Mouse (Mus musculus) liver, embryonic 16.5 days (tissue): ENCODE measurements around the gene Susd3. TPM values are rescaled to one million over a fixed set of nuclear protein-coding genes. Genes with fewer than 3 reads are reported as not detected.
A peak's percentile ranks its signal among the peaks of the same experiment; 100 is the strongest.

Source experiments
- ATAC-seq: fragments of 200-750 bp; cut with Nextera tagmentation; 2 replicates; pipeline ENCODE4 v1.8.0; 2017; ENCODE audit warnings: low read depth, mild to moderate bottlenecking, moderate number of reproducible peaks, moderate library complexity
- H3K27ac ChIP-seq: fragments of 300-500 bp; sonication (generic); 2 replicates; pipeline ENCODE4 v1.5.1; 2014; ENCODE audit warnings: mild to moderate bottlenecking, low read length
- H3K27me3 ChIP-seq: fragments of 300-500 bp; sonication (generic); 2 replicates; pipeline ENCODE4 v1.6.1; 2014; ENCODE audit warnings: low read depth, low read length, mixed read lengths; ENCODE audit not compliant: control insufficient read depth, insufficient read depth
- H3K36me3 ChIP-seq: fragments of 300-500 bp; sonication (generic); 2 replicates; pipeline ENCODE4 v1.6.1; 2014; ENCODE audit warnings: mild to moderate bottlenecking; ENCODE audit not compliant: control insufficient read depth, insufficient read depth
- H3K4me1 ChIP-seq: fragments of 300-500 bp; sonication (generic); 2 replicates; pipeline ENCODE4 v1.6.1; 2014; ENCODE audit warnings: low read depth, low read length, mixed read lengths; ENCODE audit not compliant: control insufficient read depth
- H3K4me2 ChIP-seq: fragments of 300-500 bp; sonication (generic); 2 replicates; pipeline ENCODE4 v1.6.1; 2014; ENCODE audit warnings: low read depth, low read length, mixed read lengths
- H3K4me3 ChIP-seq: fragments of 300-500 bp; sonication (generic); 2 replicates; pipeline ENCODE4 v1.5.1; 2014; ENCODE audit warnings: low read depth, mild to moderate bottlenecking, low read length
- H3K9ac ChIP-seq: fragments of 300-500 bp; sonication (generic); 2 replicates; pipeline ENCODE4 v1.6.1; 2014; ENCODE audit warnings: low read depth, low read length
- H3K9me3 ChIP-seq: fragments of 300-500 bp; sonication (generic); replicated peaks from 2 replicates; pipeline ENCODE4 v1.6.1; 2016; ENCODE audit warnings: low read length; ENCODE audit not compliant: control insufficient read depth
- WGBS: fragments of 180-500 bp; shearing (Covaris S2); extraction: QIAGEN DNeasy Blood & Tissue Kit; methylation state at CpG from one replicate; pipeline ENCODE4 v1.1.7; 2014; ENCODE audit not compliant: insufficient replicate concordance; 5-methylcytosine and 5-hydroxymethylcytosine counted together
- polyA plus RNA-seq: library from polyadenylated mRNA; unstranded; fragments of >200 nt; fragmentation: Nextera tagmentation; extraction: Ambion mirVana; gene quantifications from 2 replicates; pipeline ENCODE4 v1.2.1, GENCODE M21; 2015

The Susd3 gene
- polyA plus RNA-seq, 1 experiment from 2014 or later = 2.0 TPM

DNA sequence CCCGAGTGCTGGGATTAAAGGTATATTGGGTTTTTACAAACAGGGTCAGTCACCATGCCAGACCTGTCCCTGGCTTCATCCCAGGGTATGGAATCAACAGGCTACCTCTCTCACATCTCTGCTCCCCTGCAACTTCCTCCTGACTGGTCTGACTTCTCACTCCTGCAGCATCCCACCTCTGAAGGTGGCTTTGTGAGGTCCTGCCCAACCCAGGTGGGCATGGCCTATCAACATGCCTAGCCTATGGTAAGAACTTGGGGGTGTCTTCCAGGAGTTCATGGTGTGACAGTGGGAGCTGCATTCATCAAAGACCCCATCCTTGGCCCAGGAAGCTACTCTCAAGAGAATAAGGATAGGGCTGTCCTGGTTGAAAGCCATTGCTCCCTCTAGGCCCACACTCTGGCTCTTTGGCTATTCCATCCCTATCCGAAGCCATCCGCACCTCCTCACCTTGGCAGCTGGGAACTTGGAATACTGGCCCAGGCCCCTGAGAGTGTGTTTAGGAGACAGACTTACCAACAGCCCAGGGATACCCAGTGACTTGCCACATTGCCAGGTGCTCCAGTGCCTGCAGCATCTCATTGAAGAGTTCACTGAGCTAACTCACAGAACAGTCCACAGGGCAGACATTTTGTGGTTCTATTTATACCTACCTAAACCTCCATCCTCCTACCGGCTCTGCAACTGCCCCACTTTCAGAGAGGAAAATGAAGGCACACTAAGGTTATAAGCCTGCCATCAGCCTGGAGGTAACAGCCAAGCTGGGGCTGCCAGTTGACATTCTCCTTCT is 35.6 kb downstream of the Susd3 start:
- WGBS = 64% methylated on average over 4 of the region's 4 CpGs

DNA sequence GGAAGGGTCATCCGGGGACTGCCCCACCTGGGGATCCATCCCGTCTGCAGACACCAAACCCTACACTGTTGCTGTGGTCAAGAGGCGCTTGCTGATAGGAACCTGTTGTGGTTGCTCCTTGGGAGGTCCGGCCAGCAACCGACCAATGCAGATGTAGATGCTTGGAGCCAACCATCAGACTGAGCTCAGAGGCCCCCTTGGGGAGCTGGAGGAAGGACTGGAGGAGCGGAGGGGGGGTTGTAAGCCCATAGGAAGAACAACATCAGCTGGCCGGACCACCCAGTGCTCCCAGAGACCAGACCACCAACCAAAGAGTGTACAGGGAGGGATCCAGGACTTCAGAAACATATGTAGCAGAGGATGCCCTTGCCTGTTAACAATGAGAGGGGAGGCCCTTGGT is 39.2 kb downstream of the Susd3 start:
- no peak overlapping the region for H3K4me3 ChIP-seq
- no peaks in the 10 kb centered on the region for H3K27me3 ChIP-seq
- H3K36me3 ChIP-seq = no peaks in the 10 kb centered on the region
- no peak for ATAC-seq
- 24% methylated on average over 7 of the region's 7 CpGs for WGBS
- H3K27ac ChIP-seq = no peak overlapping the region
- no peak overlapping the region for H3K4me2 ChIP-seq
- H3K4me1 ChIP-seq = peaks cover 4% of the 10 kb centered on the region; the same call in 1 of the 2 replicates
- H3K9ac ChIP-seq = no peak overlapping the region
- H3K9me3 ChIP-seq = no peaks in the 10 kb centered on the region

More for the DNA sequence above, 35.6 kb downstream of the Susd3 start:
- Histone ChIP-seq H3K4me3 (no peak overlapping the region), H3K9me3 (no peaks in the 10 kb centered on the region), H3K27me3 (no peaks in the 10 kb centered on the region), H3K9ac (no peak overlapping the region), H3K4me2 (no peak overlapping the region), H3K4me1 (peaks cover 14% of the 10 kb centered on the region), H3K27ac (no peak overlapping the region), H3K36me3 (no peaks in the 10 kb centered on the region)
- ATAC-seq = no peak

DNA sequence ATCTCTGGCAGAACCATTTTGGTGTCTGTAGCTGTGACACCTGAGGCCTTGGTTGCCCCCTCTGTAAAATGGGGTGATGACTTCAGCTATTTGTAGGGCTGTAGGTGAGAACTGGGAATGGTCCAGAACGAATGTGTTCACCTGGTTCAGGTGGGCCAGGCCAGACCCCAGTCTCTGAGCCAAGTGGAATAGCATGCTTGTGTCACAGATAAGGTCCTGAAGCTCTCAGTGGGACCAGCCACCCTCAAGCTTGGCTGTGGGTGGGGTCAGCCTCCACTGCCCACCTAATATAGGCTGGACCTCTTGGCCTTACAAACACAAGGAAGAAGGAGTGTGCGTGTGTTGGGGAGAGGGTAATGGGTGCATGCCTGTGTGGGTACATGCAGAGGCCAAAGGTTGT is 42.2 kb downstream of the Susd3 start:
- ATAC-seq = no peak
- no peaks in the 10 kb centered on the region; the same call in 1 of the 2 replicates for H3K4me1 ChIP-seq
- no peak overlapping the region for H3K9ac ChIP-seq
- H3K27me3 ChIP-seq = no peaks in the 10 kb centered on the region
- no peaks in the 10 kb centered on the region for H3K36me3 ChIP-seq
- 68% methylated on average over 2 of the region's 2 CpGs for WGBS
- H3K9me3 ChIP-seq = no peaks in the 10 kb centered on the region
- H3K27ac ChIP-seq = no peak overlapping the region
- no peak overlapping the region for H3K4me3 ChIP-seq
- H3K4me2 ChIP-seq = no peak overlapping the region

DNA sequence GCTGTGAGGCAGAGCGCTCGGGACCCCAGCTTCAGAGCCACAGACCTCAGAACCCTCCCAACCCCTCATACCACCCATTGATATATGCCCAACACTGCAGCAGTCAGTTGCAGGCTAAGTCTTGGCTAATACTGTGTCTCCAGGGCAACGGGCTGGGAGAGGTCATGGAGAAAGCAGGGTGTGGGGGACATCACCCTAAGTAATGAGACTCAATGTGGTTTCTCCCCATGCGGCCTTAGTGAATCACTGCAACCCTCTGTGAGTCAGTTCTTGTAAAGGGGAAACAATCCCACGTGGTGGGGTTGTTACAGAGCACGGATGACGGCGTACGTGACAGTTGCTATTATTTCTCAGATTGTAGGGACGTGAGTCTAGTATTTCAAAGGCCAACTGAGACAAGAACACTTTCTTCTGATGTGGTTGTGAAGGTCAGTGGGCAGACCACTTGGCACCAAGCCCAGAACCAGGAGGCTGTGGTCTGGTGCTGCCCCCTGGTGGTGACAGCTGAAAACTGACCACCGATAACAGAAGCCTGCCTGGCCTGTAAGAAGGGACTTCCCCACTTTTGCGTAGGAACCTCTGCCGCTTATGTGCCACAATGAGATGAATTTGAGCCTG is 43.0 kb downstream of the Susd3 start:
- H3K4me3 ChIP-seq = no peak overlapping the region
- H3K9ac ChIP-seq = no peak overlapping the region
- 44% methylated on average over 13 of the region's 13 CpGs for WGBS
- no peak overlapping the region for H3K4me2 ChIP-seq
- H3K27ac ChIP-seq = no peak overlapping the region
- ATAC-seq = 0 out of 2 replicates have a peak, but pooled peaks have one; percentile 23
- H3K9me3 ChIP-seq = no peaks in the 10 kb centered on the region
- H3K27me3 ChIP-seq = no peaks in the 10 kb centered on the region
- peaks cover 3% of the 10 kb centered on the region for H3K4me1 ChIP-seq
- no peaks in the 10 kb centered on the region for H3K36me3 ChIP-seq

DNA sequence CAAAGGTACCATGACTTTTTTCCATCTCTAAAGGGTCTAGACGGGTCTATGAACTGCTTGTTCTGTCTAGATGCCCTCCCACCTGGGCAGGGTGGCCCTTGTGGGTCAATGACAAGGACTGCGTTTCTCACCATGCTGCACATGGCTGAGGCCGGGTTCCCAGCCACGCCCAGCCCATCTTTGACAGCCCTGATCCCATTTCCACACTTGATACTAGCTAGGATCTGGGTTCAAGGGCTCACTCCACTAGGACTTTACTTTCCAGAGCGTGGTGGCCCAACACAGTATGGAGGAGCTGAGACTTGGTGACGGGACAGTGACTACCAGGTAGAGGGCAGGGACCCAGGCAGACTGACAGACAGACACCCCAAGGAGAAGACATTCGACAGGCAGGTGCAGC is 46.0 kb downstream of the Susd3 start:
- H3K36me3 ChIP-seq = no peaks in the 10 kb centered on the region
- no peak overlapping the region for H3K4me2 ChIP-seq
- peaks cover 3% of the 10 kb centered on the region for H3K4me1 ChIP-seq
- no peak for ATAC-seq
- 66% methylated on average over 7 of the region's 7 CpGs for WGBS
- no peaks in the 10 kb centered on the region for H3K9me3 ChIP-seq
- H3K4me3 ChIP-seq = no peak overlapping the region
- H3K9ac ChIP-seq = no peak overlapping the region
- no peak overlapping the region for H3K27ac ChIP-seq
- no peaks in the 10 kb centered on the region for H3K27me3 ChIP-seq

DNA sequence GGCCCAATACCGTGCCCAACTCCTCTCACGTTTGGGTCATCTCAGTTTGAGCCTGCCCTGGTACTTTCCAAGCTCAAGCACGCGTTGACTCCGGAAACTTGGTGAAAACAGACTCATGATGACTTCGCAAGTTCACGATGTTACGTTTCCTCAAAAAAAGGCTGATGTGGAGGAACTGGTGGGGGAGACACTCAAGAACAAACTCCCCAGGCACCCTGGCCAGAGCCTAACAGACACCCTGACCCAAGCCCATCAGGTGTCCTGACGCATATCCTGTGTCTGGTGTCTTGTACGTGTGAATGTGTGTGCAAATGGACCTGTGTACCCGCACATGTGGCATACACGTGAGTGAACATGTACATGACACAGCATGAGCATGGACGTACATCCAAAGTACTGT is 47.8 kb downstream of the Susd3 start:
- no peak for ATAC-seq
- H3K27me3 ChIP-seq = no peaks in the 10 kb centered on the region
- no peaks in the 10 kb centered on the region for H3K9me3 ChIP-seq
- WGBS = 47% methylated on average over 13 of the region's 13 CpGs
- peak overlapping the region; percentile 27; the same call in 1 of the 2 replicates for H3K27ac ChIP-seq
- no peak overlapping the region for H3K4me3 ChIP-seq
- no peak overlapping the region for H3K4me2 ChIP-seq
- no peak overlapping the region for H3K9ac ChIP-seq
- H3K36me3 ChIP-seq = peaks cover 2% of the 10 kb centered on the region; the same call in 1 of the 2 replicates
- peaks cover 9% of the 10 kb centered on the region for H3K4me1 ChIP-seq

DNA sequence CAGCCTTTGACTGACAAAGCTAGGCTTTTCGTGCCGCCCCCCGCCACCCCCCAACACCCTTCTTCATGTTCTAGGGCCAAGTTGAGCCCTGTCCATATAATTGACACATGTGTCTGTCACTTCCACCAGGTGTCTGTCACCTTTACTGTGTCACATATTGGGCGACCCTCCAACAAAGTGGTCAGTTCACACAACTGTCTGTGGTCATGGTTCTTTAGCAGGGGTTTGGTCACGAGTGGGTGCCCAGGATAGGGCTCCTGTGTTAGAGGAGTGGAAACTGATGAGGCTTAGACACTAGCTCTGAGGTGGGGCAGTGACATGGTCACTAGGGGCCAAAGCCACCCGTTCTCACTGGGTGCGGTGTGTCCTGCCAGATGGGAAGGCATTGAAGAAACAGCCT is 48.6 kb downstream of the Susd3 start:
- Histone ChIP-seq H3K4me1 (peaks cover 11% of the 10 kb centered on the region), H3K36me3 (peaks cover 2% of the 10 kb centered on the region; the same call in 1 of the 2 replicates), H3K27me3 (no peaks in the 10 kb centered on the region), H3K4me3 (no peak overlapping the region), H3K9ac (no peak overlapping the region), H3K4me2 (no peak overlapping the region), H3K27ac (no peak overlapping the region), H3K9me3 (no peaks in the 10 kb centered on the region)
- WGBS = 78% methylated on average over 7 of the region's 7 CpGs
- no peak for ATAC-seq

DNA sequence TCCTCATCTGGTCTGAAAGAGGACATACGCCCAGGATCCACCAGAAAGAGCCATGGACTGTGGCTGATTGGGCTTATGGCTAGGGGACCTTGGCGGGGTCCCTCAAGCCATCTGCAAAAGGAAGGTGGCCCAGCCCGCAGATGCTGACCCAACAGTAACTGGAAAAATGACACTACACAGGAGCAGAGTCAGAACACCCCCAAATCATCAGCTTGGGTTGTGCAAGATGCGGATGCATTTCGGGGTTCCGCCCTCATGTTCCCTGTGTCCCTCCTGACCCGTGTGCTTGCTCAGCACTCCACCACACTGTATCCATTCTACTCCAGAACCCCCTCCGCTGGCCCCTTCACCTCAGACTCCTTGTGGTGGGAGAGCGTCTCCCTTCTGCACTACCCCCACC is 49.8 kb downstream of the Susd3 start:
- peaks cover 11% of the 10 kb centered on the region for H3K4me1 ChIP-seq
- 74% methylated on average over 9 of the region's 9 CpGs for WGBS
- H3K27me3 ChIP-seq = no peaks in the 10 kb centered on the region
- H3K4me3 ChIP-seq = no peak overlapping the region
- peaks cover 2% of the 10 kb centered on the region; the same call in 1 of the 2 replicates for H3K36me3 ChIP-seq
- H3K9me3 ChIP-seq = no peaks in the 10 kb centered on the region
- H3K4me2 ChIP-seq = no peak overlapping the region
- ATAC-seq = no peak
- H3K9ac ChIP-seq = no peak overlapping the region
- H3K27ac ChIP-seq = no peak overlapping the region

DNA sequence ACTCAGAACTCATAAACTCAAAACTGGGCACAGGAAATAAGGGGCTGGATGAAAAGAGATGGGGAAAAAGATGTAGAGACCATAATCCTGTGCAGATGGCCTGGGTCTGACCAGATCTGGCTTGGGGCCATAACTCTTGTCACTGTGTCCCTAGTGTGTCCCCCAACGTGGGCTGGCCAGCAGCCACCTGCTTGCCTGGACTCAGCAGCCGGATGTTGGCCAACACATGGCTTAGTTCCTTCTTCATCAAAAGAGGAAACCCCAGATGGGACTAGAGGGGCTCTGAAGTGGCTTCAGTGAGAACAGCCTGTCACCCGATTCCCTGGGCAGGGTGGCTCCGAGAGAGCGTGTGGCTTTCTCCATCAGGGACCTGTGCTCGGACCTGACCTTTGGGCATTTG is 51.7 kb downstream of the Susd3 start:
- H3K9me3 ChIP-seq = no peaks in the 10 kb centered on the region
- H3K36me3 ChIP-seq = peaks cover 2% of the 10 kb centered on the region; the same call in 1 of the 2 replicates
- H3K27me3 ChIP-seq = no peaks in the 10 kb centered on the region
- H3K27ac ChIP-seq = no peak overlapping the region; the same call in 1 of the 2 replicates
- H3K9ac ChIP-seq = no peak overlapping the region
- no peak overlapping the region for H3K4me2 ChIP-seq
- peak; percentile 19; the same call in 1 of the 2 replicates for ATAC-seq
- 23% methylated on average over 6 of the region's 6 CpGs for WGBS
- peaks cover 16% of the 10 kb centered on the region for H3K4me1 ChIP-seq
- no peak overlapping the region for H3K4me3 ChIP-seq
